Mouse (Mus musculus) spleen, embryonic (tissue): ENCODE data around the gene Gal3st4.

Experiments
- CTCF ChIA-PET: fragments of 350-600 bp; sonication (Branson Sonifier 250); formaldehyde crosslinking; loops from one replicate; lab custom pipeline; 2022; lab: Charles Lee

The Gal3st4 gene

DNA sequence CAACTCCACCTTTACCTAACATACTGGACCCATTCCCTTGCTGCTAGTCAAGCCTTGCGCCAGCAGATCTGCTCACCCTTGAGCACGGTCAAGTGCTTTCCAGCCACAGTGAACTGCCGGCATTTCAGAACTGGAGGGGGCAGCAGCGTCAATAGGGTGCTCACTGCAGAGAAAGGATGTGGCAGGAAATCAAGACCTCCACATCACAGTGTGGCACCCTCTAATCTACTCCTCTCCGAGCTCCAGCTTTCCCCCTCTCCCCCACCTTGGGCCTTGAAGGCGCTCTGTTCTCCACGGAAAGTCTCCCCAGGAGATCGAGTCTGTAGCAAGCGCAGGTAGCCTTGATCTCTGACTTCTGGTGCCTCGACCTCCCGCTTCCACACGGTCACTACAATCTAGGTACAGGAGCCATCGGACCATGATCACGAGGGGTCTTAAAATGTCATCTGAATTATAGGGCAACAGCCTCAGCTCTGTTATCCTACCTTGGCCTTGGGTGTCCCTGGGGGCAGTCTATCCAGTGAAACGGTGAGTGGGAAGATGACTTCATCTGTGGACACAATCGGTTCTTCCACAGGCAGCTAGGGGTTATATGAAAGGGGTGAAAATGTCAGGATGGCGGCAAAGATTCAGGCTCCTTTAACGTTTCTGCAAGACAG lies 9.9 kb downstream of the Gal3st4 start:
- CTCF ChIA-PET: interaction anchor here (1.1 kb wide), 1 partner anchor 18 kb away, joined by 4 read pairs; no protein-coding TSS in a partner anchor

DNA sequence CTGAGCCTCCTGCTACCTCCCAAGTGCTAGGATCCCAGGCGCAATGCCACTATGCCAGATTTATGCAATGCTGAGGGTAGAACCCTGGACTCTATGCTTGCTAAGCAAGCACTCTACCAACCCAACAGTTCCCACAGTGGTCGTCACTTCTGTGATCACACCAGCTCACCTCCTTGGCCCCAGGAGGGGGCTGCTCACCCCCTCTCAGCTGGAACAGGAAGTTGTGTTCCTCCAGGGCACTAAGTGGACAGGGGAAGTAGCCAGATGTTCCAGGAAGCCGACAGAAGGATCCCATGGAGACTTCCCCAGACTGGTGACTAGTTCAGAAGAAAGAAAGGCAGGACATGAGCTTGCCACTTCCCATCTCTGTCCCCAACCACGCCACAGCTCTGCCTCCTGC lies 10.6 kb downstream of the Gal3st4 start:
- CTCF ChIA-PET: no interaction called here

DNA sequence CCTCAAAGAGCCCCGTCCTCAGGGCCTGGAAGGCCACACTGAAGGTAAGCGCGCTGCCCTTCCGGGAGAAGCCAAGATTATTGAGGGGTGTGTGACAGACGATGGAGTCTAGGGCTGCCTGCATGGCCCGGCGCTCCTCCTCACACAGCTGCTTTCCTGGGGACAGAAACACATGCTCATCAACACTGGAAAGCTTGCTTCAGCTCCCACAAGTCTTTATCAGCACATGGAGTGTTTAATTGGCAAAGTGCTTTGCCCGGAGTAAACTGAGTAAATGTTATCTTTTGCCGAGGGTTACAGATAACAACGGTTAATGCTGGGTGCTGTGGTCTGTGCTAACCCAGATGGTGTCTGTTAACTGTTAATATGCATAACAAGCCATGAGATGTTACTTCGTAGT lies 11.8 kb downstream of the Gal3st4 start:
- CTCF ChIA-PET: no interaction called here

DNA sequence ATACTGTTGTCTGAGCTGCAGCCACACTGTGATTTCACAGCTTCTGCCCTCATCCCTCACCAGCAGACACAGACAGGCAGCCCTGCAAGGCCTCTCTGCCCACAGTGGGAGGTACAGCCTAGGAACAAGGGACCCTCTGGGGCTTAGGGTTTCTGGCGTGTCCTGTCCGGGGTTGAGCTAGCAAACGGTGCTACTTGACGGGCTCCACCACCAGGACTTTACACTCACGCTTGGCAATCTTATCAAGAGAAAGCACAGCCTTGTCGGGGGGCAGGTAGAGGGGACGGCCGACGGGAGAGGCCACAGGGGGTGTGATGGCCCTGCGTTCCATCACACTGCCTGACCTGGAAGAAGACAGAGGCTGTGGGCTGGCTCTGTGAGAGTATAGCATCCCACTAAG lies 12.6 kb downstream of the Gal3st4 start:
- CTCF ChIA-PET: no interaction called here

DNA sequence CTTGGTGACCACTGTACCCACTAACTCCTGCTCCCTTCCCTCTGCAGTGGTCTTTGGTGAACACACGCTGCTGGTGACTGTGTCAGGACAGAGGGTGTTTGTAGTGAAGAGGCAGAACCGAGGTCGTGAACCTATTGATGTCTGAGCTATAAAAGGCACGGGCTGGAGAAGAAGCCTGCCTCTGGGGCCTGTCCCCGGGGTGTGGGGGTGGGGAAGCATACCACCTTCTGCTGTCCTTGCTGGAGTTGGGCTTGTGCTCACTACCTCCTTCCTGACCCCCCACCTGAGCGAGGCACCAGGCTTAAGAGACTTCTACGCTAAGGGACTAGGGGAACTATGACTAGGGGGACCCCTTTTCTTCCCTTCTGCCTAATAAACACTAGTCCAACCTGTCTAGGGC lies 13.6 kb downstream of the Gal3st4 start:
- CTCF ChIA-PET: no interaction called here

DNA sequence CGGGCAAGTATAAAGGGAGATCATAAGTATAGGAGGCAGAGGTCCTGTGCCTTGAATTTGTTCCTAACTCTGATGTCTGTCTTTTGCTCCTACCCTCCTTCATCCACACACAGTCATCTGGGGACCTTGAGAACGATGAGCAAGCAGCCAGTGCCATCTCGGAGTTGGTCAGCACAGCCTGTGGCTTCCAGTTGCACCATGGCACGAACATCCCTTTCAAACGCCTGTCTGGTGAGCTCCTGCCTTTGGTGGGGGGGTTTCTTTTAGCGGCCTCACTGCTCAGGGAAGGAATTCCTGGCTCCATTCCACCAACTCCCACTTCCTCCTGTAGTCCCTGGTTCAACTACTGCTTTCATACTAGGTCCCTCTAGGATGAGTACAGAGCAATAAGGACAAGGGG lies 14.1 kb downstream of the Gal3st4 start:
- CTCF ChIA-PET: no interaction called here

DNA sequence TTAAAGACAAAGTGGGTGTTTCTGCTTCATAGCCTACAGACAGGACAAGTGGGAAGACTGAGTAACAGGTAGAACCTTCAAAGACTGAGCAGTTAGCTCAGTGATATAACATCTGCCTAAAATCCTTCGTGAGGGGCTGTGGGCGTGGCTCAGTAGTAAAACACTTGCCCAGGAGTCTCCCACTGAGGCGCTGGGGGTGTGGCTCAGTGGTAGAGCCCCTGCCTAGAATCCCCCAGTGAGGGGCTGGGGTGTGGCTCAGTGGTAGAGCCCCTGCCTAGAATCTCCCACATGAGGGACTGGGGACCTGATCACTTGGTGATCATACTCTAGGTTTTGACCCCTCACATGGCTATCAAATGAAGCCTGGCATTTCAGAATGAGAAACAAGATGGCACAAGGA lies 14.6 kb downstream of the Gal3st4 start:
- CTCF ChIA-PET: interaction anchor here (0.7 kb wide), 1 partner anchor 29 kb away, joined by 3 read pairs; no protein-coding TSS in a partner anchor

DNA sequence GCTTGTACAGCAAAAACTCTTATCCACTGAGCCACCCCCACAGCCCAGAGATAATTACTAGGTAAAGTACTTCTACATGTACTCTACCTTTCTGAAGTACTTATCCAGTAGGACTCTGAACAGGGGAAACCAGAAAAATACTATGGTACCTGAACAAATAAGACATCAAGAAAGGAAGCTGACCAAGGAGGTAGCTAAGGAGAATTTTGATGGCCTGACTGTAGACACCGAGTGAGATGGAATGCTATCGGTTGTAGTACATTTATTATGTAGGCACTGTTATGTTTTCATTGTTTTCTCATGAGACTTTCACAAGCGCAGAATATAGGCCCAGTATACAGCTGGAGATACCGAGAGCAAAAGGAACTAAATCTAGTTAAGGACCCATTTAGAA lies 15.1 kb downstream of the Gal3st4 start:
- CTCF ChIA-PET: interaction anchor here (0.7 kb wide), 1 partner anchor 29 kb away, joined by 3 read pairs; no protein-coding TSS in a partner anchor

DNA sequence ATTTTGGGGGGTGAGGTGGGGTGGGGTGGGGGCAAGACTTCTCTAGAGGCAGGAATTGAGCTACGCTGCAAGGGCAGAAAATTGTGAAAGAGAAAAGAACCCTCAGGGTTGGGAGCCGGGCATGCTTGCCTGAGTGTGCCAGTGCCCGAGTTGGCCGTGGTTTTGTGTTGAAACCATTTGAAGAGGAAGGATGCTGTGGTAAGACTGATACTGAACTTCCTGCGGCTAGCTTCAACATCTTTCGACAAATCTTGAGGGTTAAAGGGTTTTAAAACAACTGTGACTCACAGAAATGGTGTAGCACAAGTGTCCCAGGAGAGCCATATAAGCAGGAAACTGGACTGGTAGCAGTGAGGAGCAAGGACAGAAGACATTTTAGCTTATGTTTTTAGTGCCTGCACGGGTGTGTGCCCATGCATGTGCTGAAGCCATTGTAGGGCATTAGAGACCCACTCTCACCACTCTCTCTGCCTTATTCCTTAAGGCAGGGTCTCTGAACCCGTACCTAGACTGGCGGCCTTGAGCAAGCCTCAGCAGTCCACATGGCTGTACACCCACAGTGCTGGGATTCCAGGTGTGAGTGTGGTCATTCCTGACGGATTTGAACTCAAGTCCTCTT lies 15.6 kb downstream of the Gal3st4 start:
- CTCF ChIA-PET: interaction anchor here (0.7 kb wide), 1 partner anchor 28 kb away, joined by 3 read pairs; no protein-coding TSS in a partner anchor

DNA sequence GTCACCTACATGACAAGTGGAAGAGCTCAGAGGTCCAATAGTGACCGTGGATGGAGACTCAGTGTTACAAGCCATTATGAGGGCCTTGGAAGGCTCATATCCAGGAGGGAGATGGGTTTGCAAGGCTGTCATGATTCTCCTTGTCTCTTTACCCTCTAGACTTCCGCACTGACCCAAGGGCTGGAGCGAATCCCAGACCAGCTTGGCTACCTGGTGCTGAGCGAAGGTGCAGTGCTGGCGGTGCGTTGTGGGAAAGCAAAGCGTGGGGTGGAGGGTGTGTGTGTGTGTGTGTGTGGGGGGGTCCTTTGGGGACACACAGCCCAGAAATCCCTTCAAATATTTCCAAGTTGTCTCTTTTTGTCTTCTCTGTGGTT lies 16.6 kb downstream of the Gal3st4 start:
- CTCF ChIA-PET: no interaction called here

DNA sequence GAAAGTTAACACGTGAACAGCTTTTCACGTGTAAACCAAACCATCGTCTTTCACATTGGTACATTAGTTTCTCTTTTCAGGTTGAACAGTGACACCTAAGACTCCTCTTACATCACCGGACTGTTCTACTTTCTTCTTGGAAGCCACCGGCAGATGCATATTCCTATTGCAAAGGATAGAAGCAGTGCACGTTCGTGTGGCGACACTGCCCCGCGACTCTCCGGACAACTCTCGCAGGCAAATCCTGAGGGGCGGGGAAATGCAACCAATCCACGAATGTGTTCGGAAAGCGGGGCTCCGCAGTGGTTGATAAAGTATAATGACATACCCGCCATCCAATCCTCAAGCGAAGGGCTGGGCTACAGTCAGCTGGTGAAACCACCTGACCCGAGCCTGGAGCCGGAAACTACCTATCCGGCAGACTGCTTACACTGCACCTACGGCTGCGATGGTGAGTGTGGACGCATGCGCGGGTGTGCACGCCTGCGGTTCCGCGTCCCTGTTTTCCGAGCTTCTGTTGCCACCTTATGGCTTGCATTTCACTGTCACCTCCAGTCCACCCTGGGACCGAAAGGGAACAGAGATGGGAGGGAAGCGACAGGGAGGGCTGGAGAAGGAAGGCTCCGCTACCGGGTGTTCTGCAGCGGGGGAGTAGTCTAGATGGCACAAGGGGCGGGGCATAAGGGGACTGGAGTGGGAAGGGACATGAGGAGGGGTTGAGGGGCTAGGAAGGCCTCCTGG lies 17.1 kb downstream of the Gal3st4 start, which contains the start of gene Lamtor4:
TSS of gene Lamtor4 (plus strand) at position 130 of the 741 bp plus-strand sequence.
- CTCF ChIA-PET: no interaction called here

DNA sequence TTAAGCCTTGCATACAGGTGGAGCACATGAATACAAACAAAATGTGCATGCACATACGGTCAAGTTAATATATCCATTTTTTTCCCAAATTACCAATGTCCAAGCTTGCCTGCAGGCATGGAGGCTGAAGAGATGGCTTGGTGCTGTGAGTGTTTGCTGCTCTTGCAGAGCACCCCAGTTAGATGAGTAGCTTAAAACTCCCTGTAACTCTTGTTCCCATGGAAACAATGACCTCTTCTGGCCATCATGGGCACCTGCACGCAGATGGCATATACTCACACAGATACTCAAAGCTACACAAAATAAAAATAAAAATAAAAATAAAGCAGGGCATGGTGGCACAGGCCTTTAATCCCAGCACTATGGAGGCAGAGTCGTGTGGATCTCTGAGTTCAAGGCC lies 19.6 kb downstream of the Gal3st4 start:
- CTCF ChIA-PET: interaction anchor here (1.2 kb wide), 1 partner anchor 31 kb away, joined by 3 read pairs; no protein-coding TSS in a partner anchor

DNA sequence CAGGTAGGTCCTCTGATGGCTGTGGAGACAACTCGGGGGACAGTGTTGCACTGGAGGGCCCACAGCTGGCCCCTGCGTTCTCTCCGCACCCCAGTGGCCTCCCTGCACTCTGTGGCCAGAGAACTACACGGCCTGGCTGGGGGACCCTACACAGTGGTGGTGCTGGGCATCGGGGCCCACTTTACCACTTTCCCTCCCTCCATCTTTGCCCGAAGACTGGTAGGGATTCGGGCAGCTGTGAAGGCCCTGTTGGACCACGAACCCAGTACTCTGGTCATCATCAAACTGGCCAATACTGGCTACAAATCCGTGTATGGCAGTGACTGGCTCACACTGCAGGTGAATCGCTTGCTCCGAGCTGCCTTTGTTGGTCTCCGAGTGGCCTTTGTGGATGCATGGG lies 21.5 kb downstream of the Gal3st4 start:
- CTCF ChIA-PET: no interaction called here

DNA sequence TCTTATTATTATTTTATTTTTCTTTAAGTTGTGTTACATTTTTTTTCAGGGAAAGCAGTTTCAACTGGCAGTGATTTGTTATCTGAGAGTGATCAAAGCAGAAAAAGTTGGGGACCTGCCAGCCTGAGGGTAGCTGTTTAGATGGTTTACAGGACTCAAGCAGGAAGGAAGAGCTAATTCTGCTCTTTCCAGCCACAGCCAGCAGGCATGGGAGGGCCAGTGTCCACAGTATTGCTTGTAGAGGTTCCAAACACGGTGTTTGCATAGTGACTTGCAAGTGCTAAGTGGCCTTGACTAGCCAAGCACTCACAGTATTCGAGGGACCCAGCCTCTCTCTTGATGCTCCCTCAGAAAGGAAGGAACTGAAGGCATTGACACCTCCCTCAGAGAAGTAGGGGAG lies 31.1 kb downstream of the Gal3st4 start:
- CTCF ChIA-PET: no interaction called here

DNA sequence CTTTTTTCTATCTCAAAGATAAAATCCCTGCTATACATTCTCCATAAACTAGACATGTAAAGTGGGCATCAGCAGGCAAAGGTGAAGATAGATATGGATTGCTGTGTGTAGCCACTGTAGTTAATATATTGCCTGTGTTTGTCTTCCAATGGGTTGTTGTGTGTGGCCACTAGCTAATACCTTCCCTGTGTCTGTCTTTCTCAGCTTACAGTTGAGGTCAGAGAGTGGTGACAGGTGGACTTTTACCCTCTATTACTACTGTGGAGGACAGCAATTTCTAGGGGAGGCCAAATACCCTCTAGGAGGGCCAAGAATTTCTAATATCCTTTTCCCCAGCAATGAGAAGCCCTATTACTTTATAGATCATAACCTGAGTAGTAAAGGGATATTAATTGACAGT lies 38.4 kb downstream of the Gal3st4 start:
- CTCF ChIA-PET: no interaction called here

DNA sequence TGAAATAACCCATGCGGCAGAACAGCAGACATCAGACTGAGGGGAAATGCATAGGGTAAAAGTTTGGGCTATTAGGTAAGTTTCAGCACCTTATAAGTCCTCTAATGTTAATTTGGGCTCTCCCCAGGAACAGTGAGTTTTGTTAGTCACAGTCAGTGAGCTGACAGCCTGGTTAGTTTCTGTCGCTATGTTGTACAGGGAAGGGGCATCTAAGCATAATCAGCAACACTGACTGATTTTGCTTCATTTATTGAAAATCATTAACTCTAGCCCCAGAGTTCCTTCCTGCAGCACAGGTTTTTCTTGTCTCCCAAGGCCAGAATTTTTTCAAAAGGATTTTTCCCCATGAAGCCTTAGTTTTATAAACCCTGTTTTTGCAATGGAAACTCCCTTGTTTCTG lies 38.9 kb downstream of the Gal3st4 start:
- CTCF ChIA-PET: no interaction called here

DNA sequence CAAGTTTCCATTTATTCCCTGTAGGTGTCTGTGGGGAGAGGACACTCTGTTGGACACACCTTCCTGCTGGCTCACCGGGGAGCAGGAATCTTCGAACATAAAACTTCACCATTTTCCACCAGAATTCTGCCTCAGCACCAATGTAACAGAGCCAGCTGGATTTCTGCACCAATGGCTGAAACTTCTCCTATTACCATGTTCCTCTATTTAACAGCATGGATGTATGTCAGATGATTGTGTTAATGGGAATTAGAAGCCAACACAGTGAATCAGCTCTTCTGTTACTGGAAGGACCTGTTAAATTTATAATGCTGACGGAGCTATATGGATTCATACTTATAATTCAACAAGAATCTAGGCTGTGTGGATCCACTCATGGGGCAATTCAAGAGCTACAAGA lies 43.1 kb downstream of the Gal3st4 start:
- CTCF ChIA-PET: interaction anchor here (0.6 kb wide), 1 partner anchor 579 kb away, joined by 4 read pairs; no protein-coding TSS in a partner anchor

DNA sequence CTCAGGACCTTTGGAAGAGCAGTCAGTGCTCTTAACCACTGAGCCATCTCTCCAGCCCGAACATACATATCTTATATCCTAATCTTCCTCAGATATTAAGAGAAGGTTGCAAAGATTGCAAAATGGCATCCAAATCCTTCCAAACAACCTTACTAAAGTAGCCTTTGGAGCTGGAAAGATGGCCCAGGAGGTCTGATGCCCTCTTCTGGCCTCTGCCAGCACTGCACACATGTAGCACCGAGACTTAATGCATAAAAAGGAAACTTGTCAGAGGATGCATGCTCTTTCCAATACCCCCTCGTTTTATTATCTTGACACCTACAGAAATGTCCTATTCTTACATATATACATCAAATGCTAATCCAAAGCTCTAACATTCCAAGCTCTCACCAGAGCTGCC lies 44.6 kb downstream of the Gal3st4 start:
- CTCF ChIA-PET: no interaction called here

DNA sequence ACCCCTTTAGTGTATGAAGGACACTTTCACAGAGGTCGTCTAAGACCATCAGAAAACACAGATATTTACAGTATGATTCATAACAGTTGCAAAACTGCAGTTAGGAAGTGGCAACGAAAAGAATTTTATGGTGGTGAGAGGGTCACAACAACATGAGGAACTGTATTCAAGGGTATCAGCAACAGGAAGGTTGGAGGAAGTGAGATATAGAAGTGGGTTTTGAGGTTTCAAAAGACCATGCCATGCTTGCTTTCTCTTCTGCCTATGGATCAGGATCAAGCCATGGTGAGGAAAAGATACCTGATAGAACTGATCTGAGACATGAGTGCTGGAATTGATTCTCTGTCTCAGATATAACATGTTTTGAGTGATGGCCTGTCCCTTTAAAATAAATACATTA lies 45.3 kb downstream of the Gal3st4 start:
- CTCF ChIA-PET: no interaction called here

DNA sequence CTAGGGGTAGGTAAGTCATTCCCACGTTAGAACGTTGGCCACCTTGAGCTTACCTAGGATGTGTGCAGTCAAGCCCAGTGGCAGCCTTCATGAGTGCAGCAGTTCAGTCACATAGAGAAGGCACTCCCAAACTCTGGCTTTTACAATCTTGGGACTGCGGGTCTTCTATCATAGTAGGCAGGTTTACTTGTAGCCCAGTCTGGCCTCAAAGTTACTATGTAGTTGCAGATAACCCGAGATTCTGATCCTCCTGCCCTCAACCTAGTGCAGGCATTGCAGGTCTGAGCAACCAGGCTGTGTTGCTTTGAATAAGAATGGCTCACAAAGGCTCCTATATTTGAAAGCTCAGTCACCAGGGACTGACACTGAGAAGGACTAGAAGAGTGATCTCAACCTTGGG lies 46.1 kb downstream of the Gal3st4 start:
- CTCF ChIA-PET: no interaction called here

DNA sequence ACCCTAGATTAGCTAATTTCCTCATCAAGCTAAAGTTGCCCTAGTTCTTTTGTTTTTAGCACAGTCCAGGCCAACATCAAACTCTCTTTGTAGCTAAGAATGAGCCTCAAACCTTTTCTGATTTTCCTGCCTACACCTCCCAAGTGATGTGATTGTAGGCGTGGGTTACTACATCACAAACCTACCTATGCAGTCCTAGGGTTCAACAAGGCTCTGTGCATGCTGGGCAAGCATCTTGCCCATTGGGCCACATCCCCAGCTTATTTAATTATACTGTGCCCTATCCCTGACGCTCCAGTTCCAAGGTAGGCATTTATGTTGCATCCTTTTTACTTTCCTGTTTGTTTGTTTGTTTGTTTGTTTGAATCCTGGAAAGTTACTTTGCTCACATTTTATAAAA lies 46.9 kb downstream of the Gal3st4 start, which contains the start of gene Nxpe5:
TSS of gene Nxpe5 (plus strand) at position 199 of the 400 bp plus-strand sequence.
- CTCF ChIA-PET: interaction anchor here (0.7 kb wide), 1 partner anchor 295 kb away, joined by 3 read pairs; no protein-coding TSS in a partner anchor

DNA sequence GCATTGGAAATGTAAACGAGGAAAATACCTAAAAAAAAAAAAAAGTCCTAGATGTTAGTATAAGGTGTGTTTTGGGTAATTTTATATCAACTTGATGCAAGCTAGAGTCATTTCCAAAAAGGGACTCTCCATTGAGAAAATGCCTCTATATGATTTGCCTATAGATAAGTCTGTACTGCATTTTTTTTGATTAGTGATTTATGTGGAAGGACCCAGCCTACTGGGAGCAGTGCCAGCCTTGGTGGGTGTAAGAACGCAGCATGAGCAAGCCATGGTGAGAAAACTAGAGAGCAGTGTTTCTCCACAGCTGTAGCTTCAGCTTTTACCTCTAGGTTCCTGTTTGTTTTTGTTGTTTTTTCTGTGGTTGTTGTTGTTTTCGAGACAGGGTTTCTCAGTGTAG lies 49.4 kb downstream of the Gal3st4 start:
- CTCF ChIA-PET: no interaction called here
